Mouse (Mus musculus) thymus, postnatal 4 days (tissue): Measurements from ENCODE around the gene Ogg1.

ENCODE experiments used
- DNase-seq: peaks from one replicate; pipeline ENCODE4 v3.0.0; 2021

Gene Ogg1

DNA sequence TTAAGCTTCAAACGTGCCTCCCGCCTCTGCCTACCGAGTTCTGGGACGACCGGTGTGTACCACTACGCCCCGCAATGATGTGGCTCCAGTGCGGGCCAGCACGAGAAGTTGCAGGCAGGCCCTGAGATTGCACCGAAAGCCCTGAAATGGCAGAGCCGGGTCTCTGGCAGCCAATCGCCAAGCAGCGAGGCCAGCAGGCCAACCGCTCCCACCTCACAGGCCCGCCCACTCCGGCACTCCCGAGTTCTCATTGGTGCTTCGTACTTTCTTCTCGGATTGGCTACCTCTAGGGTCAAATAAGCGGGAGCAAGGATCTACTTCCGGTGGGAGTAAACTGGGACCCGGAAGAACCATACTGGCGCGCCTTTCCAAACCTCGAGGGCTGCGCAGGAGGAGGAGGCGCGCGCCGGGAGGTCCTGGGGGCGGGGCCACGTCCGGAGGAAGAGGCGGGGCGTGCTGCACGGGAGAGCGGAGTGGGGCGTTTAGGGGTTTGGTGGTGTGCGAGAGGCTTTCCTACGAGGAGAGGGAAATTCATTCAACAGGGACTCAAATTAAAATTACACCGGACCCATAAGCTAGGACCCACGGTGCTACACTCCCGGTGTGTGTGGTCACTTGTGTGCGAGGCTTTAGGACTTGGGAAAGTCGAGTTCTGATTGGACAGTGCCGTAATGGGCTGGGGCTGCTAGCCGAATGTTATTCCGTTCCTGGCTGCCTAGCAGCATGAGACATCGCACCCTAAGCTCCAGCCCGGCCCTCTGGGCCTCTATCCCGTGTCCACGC is at the start of gene Ogg1:
TSS of gene Ogg1 (plus strand) at position 440 of the 783 bp plus-strand sequence.
- peak; percentile 99 for DNase-seq

DNA sequence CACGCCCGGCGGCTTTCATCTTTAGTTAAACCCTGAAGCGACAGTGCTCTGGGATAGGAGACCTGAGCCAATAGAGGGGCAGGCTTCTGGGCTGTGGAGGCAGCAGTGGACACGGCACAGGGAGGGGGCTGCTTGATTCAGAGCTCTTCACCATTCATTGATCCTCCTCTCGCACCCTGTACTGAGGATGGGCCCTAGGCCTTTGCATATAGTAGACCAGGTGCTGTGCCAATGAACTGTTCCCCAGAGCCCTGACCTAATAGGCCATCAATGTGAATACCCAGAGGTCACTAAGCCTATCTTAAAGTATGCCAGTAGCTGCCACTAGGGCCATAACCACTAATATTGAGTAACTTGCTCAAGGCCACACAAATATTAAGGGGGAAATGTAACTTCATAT is 45.1 kb upstream of the Ogg1 start:
- DNase-seq, result no peak

DNA sequence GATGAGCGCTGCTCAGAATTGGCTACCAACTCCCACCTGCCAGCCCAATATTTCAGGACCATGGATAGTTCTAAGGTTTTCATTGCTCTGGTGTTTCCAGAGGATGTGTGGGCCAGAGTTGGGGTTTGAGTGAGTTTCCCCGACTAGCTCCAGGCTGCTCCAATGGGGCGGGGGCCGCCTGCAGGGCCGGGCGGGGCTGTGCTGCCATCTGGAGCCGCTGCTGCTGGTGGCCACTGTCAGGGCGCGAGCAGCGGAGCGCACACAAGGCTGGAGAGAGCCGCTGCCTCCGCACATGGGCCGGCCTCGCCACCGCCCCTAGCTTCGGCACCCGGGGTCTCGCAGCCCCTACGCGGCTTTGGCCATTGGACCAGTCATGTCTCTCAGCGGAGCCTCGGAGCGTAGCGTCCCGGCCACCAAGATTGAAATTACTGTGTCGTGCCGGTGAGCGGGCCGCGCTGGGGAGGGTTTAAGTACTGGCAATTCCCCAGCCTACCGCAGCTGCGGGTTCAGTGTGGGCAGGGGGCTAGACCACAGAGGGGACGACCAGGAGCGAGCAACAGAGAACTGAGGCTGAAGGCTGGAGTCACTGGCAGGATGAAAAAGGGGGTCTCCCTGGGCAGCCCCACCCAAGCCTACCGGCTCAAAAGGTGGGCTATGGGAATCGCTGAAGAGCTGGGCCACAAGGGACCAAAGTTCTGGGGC is 44.5 kb upstream of the Ogg1 start, which contains the start of gene Cpne9:
TSS of gene Cpne9 (plus strand) at position 207 of the 702 bp plus-strand sequence.
- peak; percentile 38 for DNase-seq

GRCm38 (mm10) chr6:113282969-113283368 is 43.8 kb upstream of the Ogg1 start:
- DNase-seq, result no peak

GRCm38 (mm10) chr6:113283500-113283899 is 43.3 kb upstream of the Ogg1 start:
- DNase-seq, result no peak

- DNase-seq, result no peak
Observed at GRCm38 (mm10) chr6:113284931-113285330, 41.8 kb upstream of the Ogg1 start.

GRCm38 (mm10) chr6:113286316-113286715 is 40.5 kb upstream of the Ogg1 start:
- no peak for DNase-seq

- DNase-seq, result no peak
Observed at GRCm38 (mm10) chr6:113287236-113287635, 39.5 kb upstream of the Ogg1 start.

DNA sequence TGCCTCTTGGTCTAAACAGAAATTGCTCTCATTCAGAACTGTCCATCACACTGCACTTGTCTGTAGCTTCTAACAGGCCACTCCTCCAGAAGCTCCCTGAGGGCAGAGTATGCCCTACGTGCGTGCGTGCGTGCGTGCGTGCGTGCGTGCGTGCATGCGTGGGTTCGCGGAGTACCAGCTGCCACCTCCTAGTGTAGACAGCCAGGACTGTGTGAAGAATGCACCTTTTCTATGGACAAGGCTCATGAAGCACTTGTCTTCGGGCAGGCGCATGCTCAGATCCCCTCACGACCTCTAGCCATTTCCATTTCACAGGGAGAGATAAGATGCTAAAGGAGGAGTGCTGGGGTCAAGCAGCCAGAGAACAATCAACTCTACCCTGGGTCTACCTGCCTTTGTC is 37.4 kb upstream of the Ogg1 start:
- no peak for DNase-seq

- DNase-seq, result no peak
Observed at GRCm38 (mm10) chr6:113290346-113290745, 36.4 kb upstream of the Ogg1 start.

DNA sequence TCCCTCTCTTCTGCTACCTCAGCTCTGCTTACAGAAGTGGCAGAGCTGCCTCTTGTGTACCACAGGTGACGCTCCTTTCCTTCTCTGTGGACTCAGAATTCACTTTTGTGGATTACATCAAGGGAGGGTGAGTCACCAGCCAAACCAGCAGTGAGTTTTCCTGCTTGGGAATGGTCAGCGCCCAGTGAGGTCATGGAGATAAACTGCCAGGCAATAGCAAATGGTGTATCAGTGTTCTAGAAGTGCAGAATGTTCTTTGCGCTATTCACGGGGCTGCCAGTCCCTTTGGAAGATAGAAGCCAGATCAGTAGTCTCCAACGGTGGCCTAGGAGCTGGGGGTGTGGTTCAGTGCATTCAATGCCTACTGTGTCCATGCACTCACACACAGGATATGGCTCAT is 33.8 kb upstream of the Ogg1 start:
- no peak for DNase-seq

GRCm38 (mm10) chr6:113296046-113296445 is 30.7 kb upstream of the Ogg1 start:
- DNase-seq, result no peak

GRCm38 (mm10) chr6:113296639-113297038 is 30.1 kb upstream of the Ogg1 start:
- no peak for DNase-seq

GRCm38 (mm10) chr6:113301350-113301749 is 25.4 kb upstream of the Ogg1 start:
- DNase-seq, result no peak

DNA sequence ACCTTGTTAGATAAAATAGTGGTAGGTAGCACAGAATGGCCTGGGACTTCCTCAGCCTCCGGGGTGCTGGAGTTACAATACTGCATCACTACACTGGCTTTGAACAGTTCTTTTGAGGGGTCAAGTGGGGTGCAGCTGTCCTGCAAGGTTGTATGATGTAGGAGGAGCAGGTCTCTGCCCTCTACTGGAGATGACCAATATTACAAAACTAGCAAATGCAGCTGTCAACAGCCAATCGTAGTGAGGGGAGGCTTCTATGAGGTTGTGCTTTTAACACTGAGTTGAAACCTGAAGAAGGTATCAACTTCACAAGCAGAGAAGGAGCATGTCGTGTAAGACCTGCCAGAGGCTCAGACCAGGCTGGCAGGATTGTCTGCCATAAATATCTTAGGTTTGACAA is 24.5 kb upstream of the Ogg1 start:
- DNase-seq, result peak; percentile 29

DNA sequence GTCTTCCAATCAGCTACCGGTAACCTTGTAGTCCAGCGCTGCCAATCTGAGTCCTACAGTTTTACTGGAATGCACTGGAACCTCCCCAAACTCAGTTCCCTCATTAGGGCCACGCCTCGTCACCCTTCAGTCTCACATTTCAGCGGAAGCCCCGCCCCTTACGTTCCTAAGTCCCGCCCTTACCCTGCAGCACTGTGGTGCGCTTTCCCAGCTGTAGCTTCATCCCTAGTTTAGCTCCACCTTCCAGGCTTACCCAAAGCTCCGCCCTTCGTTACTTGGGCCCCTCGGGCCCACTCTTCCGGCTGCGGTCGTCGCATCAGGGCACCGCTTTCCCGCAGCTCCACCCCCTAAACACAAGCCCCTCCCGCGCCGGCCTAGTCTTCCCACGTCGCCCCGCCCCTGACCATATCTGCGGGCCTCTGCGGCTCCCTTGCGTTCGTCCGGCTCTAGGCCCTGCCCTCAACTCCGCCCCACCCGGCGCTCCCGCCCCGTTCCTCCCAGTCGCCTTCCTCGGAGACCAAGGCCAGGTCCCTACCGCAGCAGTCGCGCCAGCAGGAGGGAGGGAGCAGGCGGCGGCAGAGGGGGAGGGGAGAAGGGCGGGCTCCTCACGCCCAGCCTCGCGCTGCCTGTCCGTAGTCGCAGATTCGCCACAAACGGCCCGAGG is 20.3 kb upstream of the Ogg1 start:
- DNase-seq, result peak; percentile 99

GRCm38 (mm10) chr6:113306986-113307349 is 19.8 kb upstream of the Ogg1 start, which contains the start of gene Brpf1:
Gene Brpf1 (plus strand): TSS chr6:113307137.
- DNase-seq, result no peak

GRCm38 (mm10) chr6:113307481-113308121 is 19.2 kb upstream of the Ogg1 start:
- DNase-seq, result peak; percentile 69

GRCm38 (mm10) chr6:113308141-113308540 is 18.6 kb upstream of the Ogg1 start:
- peak; percentile 41 for DNase-seq

DNA sequence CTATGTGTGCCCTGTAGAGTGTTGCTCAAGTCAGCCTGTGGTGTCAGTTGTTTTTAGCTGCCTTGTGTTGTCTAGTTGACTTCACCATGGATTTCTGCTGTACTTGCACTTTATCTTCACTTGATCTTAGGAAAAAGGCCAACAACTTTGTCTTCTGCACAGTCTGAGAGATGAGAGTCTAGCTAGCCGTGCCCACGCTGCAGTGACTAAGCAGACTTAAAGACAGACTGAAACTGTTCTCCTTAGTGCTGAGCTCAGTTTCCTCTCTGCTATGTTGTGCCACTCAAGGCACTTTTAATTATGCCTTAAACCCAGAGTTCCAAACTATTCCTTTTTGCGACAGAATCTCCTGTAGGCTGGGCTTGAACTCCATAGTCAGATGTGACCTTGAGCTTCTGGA is 10.8 kb upstream of the Ogg1 start:
- DNase-seq, result no peak

DNA sequence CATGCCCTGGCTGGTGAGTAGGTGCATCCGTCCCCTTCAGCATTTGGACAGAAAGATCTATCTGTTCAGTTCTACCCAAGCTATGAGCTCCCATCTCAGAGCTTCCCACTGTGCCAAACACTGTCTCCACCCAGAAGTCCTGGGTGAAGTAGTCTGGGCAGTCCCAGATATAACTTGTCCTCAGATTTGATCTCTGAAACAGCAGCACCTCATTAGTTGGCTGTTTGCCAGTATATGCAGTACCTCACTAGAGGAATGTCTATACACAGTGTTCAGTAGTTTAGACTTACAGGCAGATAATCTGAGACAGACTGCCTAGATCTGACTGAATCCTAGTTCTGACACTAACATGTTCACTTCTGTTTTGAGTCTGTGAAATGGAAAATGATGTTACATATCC is 2.6 kb downstream of the Ogg1 start:
- no peak for DNase-seq

DNA sequence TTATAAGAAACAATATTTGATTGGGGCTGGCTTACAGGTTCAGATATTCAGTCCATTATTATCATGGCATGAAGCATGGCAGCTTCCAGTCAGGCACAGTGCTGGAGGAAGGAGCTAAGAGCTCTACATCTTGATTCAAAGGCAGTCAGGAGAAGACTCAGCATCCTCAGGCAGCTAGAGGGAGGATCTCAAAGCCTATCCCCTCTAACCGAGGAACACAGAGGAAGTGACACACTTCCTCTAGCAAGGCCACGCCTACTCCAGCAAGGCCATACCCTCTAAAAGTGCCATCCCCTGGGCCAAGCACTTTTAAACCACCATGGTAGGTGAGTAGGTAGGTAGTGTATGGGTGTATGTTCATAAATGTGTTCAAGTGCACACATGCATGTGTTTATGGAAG is 3.8 kb downstream of the Ogg1 start:
- DNase-seq, result peak; percentile 43

GRCm38 (mm10) chr6:113331721-113332120 is 4.9 kb downstream of the Ogg1 start:
- DNase-seq, result no peak
